Mouse (Mus musculus) midbrain, postnatal 0 days (tissue): ENCODE measurements around the gene Ttc7. TPM values are rescaled to one million over a fixed set of nuclear protein-coding genes. Genes with fewer than 3 reads are reported as not detected.

Experiments
- ATAC-seq: fragments of 200-750 bp; cut with Nextera tagmentation; 2 replicates; pipeline ENCODE4 v1.8.0; 2017; ENCODE audit warnings: moderate number of reproducible peaks, mild to moderate bottlenecking, moderate TSS enrichment, moderate library complexity; ENCODE audit not compliant: low FRiP score
- DNase-seq: peaks from one replicate; pipeline ENCODE4 v3.0.0-alpha.2; 2015; ENCODE audit warnings: low spot score
- H3K27ac ChIP-seq: fragments of 300-500 bp; sonication (generic); 2 replicates; pipeline ENCODE4 v1.5.1; 2014; ENCODE audit warnings: low read depth, mild to moderate bottlenecking, low read length, mixed read lengths
- H3K27me3 ChIP-seq: fragments of 300-500 bp; sonication (generic); 2 replicates; pipeline ENCODE4 v1.6.1; 2014; ENCODE audit warnings: low read length, control low read depth, mixed read lengths; ENCODE audit not compliant: insufficient read depth
- H3K36me3 ChIP-seq: fragments of 300-500 bp; sonication (generic); 2 replicates; pipeline ENCODE4 v1.6.1; 2014; ENCODE audit warnings: low read length, control low read depth, mixed read lengths; ENCODE audit not compliant: insufficient read depth
- H3K4me1 ChIP-seq: fragments of 300-500 bp; sonication (generic); 2 replicates; pipeline ENCODE4 v1.6.1; 2014; ENCODE audit warnings: mild to moderate bottlenecking, control low read depth, antibody characterized with exemption, low read length, mixed read lengths; ENCODE audit not compliant: insufficient read depth
- H3K4me2 ChIP-seq: fragments of 300-500 bp; sonication (generic); 2 replicates; pipeline ENCODE4 v1.6.1; 2014; ENCODE audit warnings: low read depth, mild to moderate bottlenecking, low read length, mixed read lengths; ENCODE audit not compliant: poor library complexity, severe bottlenecking
- H3K4me3 ChIP-seq: fragments of 300-500 bp; sonication (generic); 2 replicates; pipeline ENCODE4 v1.5.1; 2014; ENCODE audit warnings: low read depth, mild to moderate bottlenecking, low read length, moderate library complexity
- H3K9ac ChIP-seq: fragments of 300-500 bp; sonication (generic); replicated peaks from 2 replicates; pipeline ENCODE4 v1.6.1; 2014; ENCODE audit warnings: mild to moderate bottlenecking, low read length, moderate library complexity, mixed read lengths; ENCODE audit not compliant: poor library complexity, severe bottlenecking
- H3K9me3 ChIP-seq: fragments of 300-500 bp; sonication (generic); 2 replicates; pipeline ENCODE4 v1.6.1; 2016; ENCODE audit warnings: low read length, control low read depth
- CTCF ChIP-seq: IDR thresholded peaks from 2 replicates; pipeline ENCODE4 v1.5.1; 2016; ENCODE audit warnings: antibody characterized with exemption, mild to moderate bottlenecking
- WGBS: fragments of 180-500 bp; shearing (Covaris S2); extraction: QIAGEN DNeasy Blood & Tissue Kit; methylation state at CpG from one replicate; pipeline ENCODE4 v1.1.7; 2014; 5-methylcytosine and 5-hydroxymethylcytosine counted together
- polyA plus RNA-seq: library from polyadenylated mRNA; unstranded; fragments of >200 nt; fragmentation: Nextera tagmentation; extraction: Ambion mirVana; gene quantifications from 2 replicates; pipeline ENCODE4 v1.2.1, GENCODE M21; 2015
- total RNA-seq: library from RNA; depleted of rRNA; stranded (reverse); fragments of >200 nt; gene quantifications from 2 replicates; pipeline ENCODE4 v1.2.3, GENCODE M21; 2014

Gene Ttc7
- total and polyA plus RNA-seq, 2 experiments from 2014 or later = 5.3 to 11.1 TPM

GRCm38 (mm10) chr17:87269454-87269853, 13.2 kb upstream of the Ttc7 start:
- H3K4me3 ChIP-seq = no peak overlapping the region
- ATAC-seq = no peak
- H3K27ac ChIP-seq = no peak overlapping the region
- H3K4me2 ChIP-seq = no peak overlapping the region
- H3K36me3 ChIP-seq = no peaks in the 10 kb centered on the region
- WGBS = 79% methylated on average over 6 of the region's 6 CpGs
- peaks cover 5% of the 10 kb centered on the region; the same call in 1 of the 2 replicates for H3K4me1 ChIP-seq
- TF ChIP-seq CTCF = no peak
- no peak overlapping the region for H3K9ac ChIP-seq
- H3K9me3 ChIP-seq = no peaks in the 10 kb centered on the region
- DNase-seq = no peak
- no peaks in the 10 kb centered on the region for H3K27me3 ChIP-seq

- Histone ChIP-seq H3K27me3 (no peaks in the 10 kb centered on the region), H3K4me3 (no peak overlapping the region), H3K36me3 (no peaks in the 10 kb centered on the region), H3K27ac (no peak overlapping the region), H3K4me2 (no peak overlapping the region), H3K9ac (no peak overlapping the region), H3K9me3 (no peaks in the 10 kb centered on the region), H3K4me1 (no peaks in the 10 kb centered on the region)
- ATAC-seq = no peak
- no peak for TF ChIP-seq CTCF
- DNase-seq = no peak
- 65% methylated on average over 15 of the region's 15 CpGs for WGBS
Measured at GRCm38 (mm10) chr17:87275363-87276341, 7.0 kb upstream of the Ttc7 start.

- H3K4me2 ChIP-seq = peak overlapping the region; percentile 99
- H3K27me3 ChIP-seq = 0 out of 2 replicates have a peak, but pooled peaks cover 5% of the 10 kb centered on the region
- peak overlapping the region; percentile 71 for H3K4me3 ChIP-seq
- ATAC-seq (peak; percentile 74), DNase-seq (peak; percentile 67)
- peak overlapping the region; percentile 67 for H3K9ac ChIP-seq
- H3K4me1 ChIP-seq = peaks cover 6% of the 10 kb centered on the region; the same call in 1 of the 2 replicates
- no peak for TF ChIP-seq CTCF
- no peaks in the 10 kb centered on the region for H3K36me3 ChIP-seq
- under 1% methylated on average over 44 of the region's 44 CpGs for WGBS
- H3K27ac ChIP-seq = peak overlapping the region; percentile 69
- no peaks in the 10 kb centered on the region for H3K9me3 ChIP-seq
Measured at GRCm38 (mm10) chr17:87282007-87282705, 530 bp upstream of the Ttc7 start.

- ATAC-seq = peak; percentile 64
- under 1% methylated on average over 48 of the region's 56 CpGs for WGBS
- peak overlapping the region; percentile 69 for H3K27ac ChIP-seq
- TF ChIP-seq CTCF = no peak; the same call in 1 of the 2 replicates
- peak overlapping the region; percentile 67 for H3K9ac ChIP-seq
- H3K4me3 ChIP-seq = peak overlapping the region; percentile 71
- 0 out of 2 replicates have a peak, but pooled peaks cover 5% of the 10 kb centered on the region for H3K27me3 ChIP-seq
- peaks cover 6% of the 10 kb centered on the region; the same call in 1 of the 2 replicates for H3K4me1 ChIP-seq
- H3K4me2 ChIP-seq = peak overlapping the region; percentile 99
- H3K36me3 ChIP-seq = no peaks in the 10 kb centered on the region
- H3K9me3 ChIP-seq = no peaks in the 10 kb centered on the region
- DNase-seq = peak; percentile 18
Measured at GRCm38 (mm10) chr17:87283055-87283754, 519 bp downstream of the Ttc7 start.

GRCm38 (mm10) chr17:87283755-87284481, 1.2 kb downstream of the Ttc7 start:
- no peak for TF ChIP-seq CTCF
- 8% methylated on average over 21 of the region's 21 CpGs for WGBS
- Histone ChIP-seq H3K36me3 (no peaks in the 10 kb centered on the region), H3K4me3 (peak overlapping the region; percentile 71), H3K4me1 (peaks cover 6% of the 10 kb centered on the region; the same call in 1 of the 2 replicates), H3K4me2 (peak overlapping the region; percentile 99), H3K27me3 (peaks cover 5% of the 10 kb centered on the region; the same call in 1 of the 2 replicates), H3K9ac (peak overlapping the region; percentile 67; the same call in 1 of the 2 replicates), H3K9me3 (no peaks in the 10 kb centered on the region), H3K27ac (no peak overlapping the region)
- ATAC-seq = no peak
- DNase-seq = no peak
